Mouse (Mus musculus) kidney, adult 2 months (tissue): Measurements from ENCODE around the gene Sfrp5.

Experiments
- CTCF ChIP-seq: fragments of 200-500 bp; conservative IDR thresholded peaks from 2 replicates; pipeline ENCODE4 v1.5.1; 2011; ENCODE audit warnings: low read depth, mild to moderate bottlenecking, control low read depth, low read length, moderate library complexity, mixed read lengths; ENCODE audit not compliant: insufficient read depth, insufficient read length
- POLR2A ChIP-seq: fragments of 200-500 bp; IDR thresholded peaks from one replicate; pipeline ENCODE4 v1.6.1; 2011; ENCODE audit warnings: low read depth, low read length, control low read depth

GRCm38 (mm10) chr19:42247519-42247918 lies 45.5 kb upstream of the Sfrp5 start, which contains the start of gene Golga7b:
- TF ChIP-seq POLR2A (no peak), CTCF (no peak)
